Mouse (Mus musculus) heart, embryonic 15.5 days (tissue): ENCODE data around the gene Otulin. TPM values are rescaled to one million over a fixed set of nuclear protein-coding genes. Genes with fewer than 3 reads are reported as not detected.

Experiments
- ATAC-seq: fragments of 200-750 bp; cut with Nextera tagmentation; replicated peaks from 2 replicates; pipeline ENCODE4 v1.8.0; 2017; ENCODE audit warnings: low read depth, moderate TSS enrichment; ENCODE audit not compliant: insufficient number of reproducible peaks, insufficient read depth, low FRiP score
- H3K27ac ChIP-seq: fragments of 300-500 bp; sonication (generic); 2 replicates; pipeline ENCODE4 v1.5.1; 2015; ENCODE audit warnings: mild to moderate bottlenecking, inconsistent platforms
- H3K27me3 ChIP-seq: fragments of 300-500 bp; sonication (generic); 2 replicates; pipeline ENCODE4 v1.6.1; 2015; ENCODE audit warnings: inconsistent platforms
- H3K36me3 ChIP-seq: fragments of 300-500 bp; sonication (generic); 2 replicates; pipeline ENCODE4 v1.6.1; 2015; ENCODE audit warnings: mild to moderate bottlenecking, inconsistent platforms
- H3K4me1 ChIP-seq: fragments of 300-500 bp; sonication (generic); replicated peaks from 2 replicates; pipeline ENCODE4 v1.6.1; 2015; ENCODE audit warnings: inconsistent platforms
- H3K4me2 ChIP-seq: fragments of 300-500 bp; sonication (generic); 2 replicates; pipeline ENCODE4 v1.6.1; 2015; ENCODE audit warnings: inconsistent platforms, mild to moderate bottlenecking, moderate library complexity
- H3K4me3 ChIP-seq: fragments of 300-500 bp; sonication (generic); 2 replicates; pipeline ENCODE4 v1.5.1; 2015; ENCODE audit warnings: mild to moderate bottlenecking, inconsistent platforms
- H3K9ac ChIP-seq: fragments of 300-500 bp; sonication (generic); 2 replicates; pipeline ENCODE4 v1.6.1; 2015; ENCODE audit warnings: mild to moderate bottlenecking, inconsistent platforms
- H3K9me3 ChIP-seq: fragments of 300-500 bp; sonication (generic); replicated peaks from 2 replicates; pipeline ENCODE4 v1.6.1; 2016; ENCODE audit warnings: inconsistent platforms
- WGBS: fragments of 180-500 bp; shearing (Covaris S2); methylation state at CpG from one replicate; pipeline ENCODE4 v1.1.7; 2015; ENCODE audit warnings: mixed read lengths; 5-methylcytosine and 5-hydroxymethylcytosine counted together
- polyA plus RNA-seq: library from polyadenylated mRNA; unstranded; fragments of >200 nt; fragmentation: Nextera tagmentation; extraction: Ambion mirVana; gene quantifications from 2 replicates; pipeline ENCODE4 v1.2.1, GENCODE M21; 2015

The Otulin gene
- polyA plus RNA-seq, 1 experiment from 2014 or later, result 24.9 TPM

GRCm38 (mm10) chr15:27564106-27565100 lies 66.1 kb downstream of the Otulin start:
- Histone ChIP-seq H3K4me2 (no peak overlapping the region), H3K9me3 (no peaks in the 10 kb centered on the region), H3K36me3 (peaks cover 17% of the 10 kb centered on the region; the same call in 1 of the 2 replicates), H3K4me1 (no peaks in the 10 kb centered on the region), H3K27ac (no peak overlapping the region), H3K4me3 (no peak overlapping the region), H3K27me3 (no peaks in the 10 kb centered on the region), H3K9ac (no peak overlapping the region)
- ATAC-seq, result no peak
- WGBS, result 90% methylated on average over 14 of the region's 14 CpGs

DNA sequence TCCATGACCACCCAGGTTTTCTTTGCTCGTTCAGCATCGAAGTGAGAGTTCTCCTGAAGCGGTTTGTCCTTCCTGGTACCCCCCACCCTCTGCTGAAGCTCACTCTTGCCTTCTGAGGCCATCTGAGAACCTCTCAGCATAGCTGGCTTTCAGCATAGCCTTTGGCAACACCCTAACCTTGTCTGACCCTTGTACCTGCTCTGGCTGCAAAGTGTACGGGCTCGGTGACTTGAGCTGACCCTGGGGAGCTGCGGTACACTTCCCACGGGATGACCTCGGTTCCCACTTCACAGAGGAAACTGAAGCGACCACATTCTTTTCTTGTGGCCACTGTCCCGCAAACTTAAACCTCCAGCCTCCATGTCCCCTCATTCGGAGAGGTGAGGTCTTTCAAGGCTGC lies 70.2 kb downstream of the Otulin start:
- 79% methylated on average over 11 of the region's 11 CpGs for WGBS
- Histone ChIP-seq H3K4me2 (no peak overlapping the region), H3K36me3 (peaks cover 10% of the 10 kb centered on the region), H3K9me3 (no peaks in the 10 kb centered on the region), H3K27ac (no peak overlapping the region), H3K4me3 (no peak overlapping the region), H3K9ac (no peak overlapping the region), H3K27me3 (no peaks in the 10 kb centered on the region), H3K4me1 (no peaks in the 10 kb centered on the region)
- no peak for ATAC-seq

DNA sequence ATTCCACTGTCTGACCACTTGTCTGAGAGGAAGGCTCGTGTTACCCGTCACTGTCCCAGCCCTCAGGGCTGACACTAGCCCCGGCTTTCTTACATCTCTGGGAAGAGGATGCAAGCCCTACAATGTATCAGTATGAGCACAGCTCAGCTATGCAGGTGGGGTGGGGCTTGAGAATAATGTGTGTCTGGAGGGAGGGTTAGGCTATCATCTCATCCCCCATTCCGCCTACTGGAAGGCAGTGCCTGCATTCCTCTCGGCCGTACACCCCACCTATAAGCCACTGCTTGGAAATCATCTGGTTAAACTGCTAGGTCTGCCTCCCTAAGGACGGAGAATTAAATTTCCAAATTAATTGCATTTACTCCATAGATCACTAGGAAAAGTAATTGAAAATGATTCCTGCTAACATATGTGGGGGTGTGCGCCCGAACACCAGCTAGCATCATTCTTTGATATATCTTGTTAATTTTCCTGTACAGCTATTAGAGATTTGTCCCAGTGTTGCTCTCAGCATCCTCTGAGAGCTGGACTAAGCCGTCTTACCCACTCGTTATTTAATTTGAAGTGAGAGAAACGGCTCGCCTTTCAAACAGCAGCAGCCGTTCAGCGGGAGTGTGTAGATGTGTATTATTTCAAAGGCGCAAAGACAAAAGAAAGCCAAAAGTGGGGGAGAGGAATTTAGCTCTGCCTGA lies 71.9 kb downstream of the Otulin start:
- WGBS, result 65% methylated on average over 16 of the region's 16 CpGs
- Histone ChIP-seq H3K27me3 (no peaks in the 10 kb centered on the region), H3K4me2 (no peak overlapping the region), H3K4me3 (no peak overlapping the region), H3K9ac (no peak overlapping the region), H3K9me3 (no peaks in the 10 kb centered on the region), H3K27ac (no peak overlapping the region), H3K36me3 (peaks cover 5% of the 10 kb centered on the region), H3K4me1 (no peaks in the 10 kb centered on the region)
- ATAC-seq, result no peak

GRCm38 (mm10) chr15:27553554-27553953 lies 76.9 kb downstream of the Otulin start:
- Histone ChIP-seq H3K4me3 (no peak overlapping the region), H3K27me3 (no peaks in the 10 kb centered on the region), H3K4me2 (no peak overlapping the region), H3K9ac (no peak overlapping the region), H3K27ac (no peak overlapping the region), H3K9me3 (no peaks in the 10 kb centered on the region), H3K4me1 (peaks cover 32% of the 10 kb centered on the region), H3K36me3 (peaks cover 5% of the 10 kb centered on the region)
- ATAC-seq, result no peak
- 84% methylated on average over 5 of the region's 5 CpGs for WGBS

DNA sequence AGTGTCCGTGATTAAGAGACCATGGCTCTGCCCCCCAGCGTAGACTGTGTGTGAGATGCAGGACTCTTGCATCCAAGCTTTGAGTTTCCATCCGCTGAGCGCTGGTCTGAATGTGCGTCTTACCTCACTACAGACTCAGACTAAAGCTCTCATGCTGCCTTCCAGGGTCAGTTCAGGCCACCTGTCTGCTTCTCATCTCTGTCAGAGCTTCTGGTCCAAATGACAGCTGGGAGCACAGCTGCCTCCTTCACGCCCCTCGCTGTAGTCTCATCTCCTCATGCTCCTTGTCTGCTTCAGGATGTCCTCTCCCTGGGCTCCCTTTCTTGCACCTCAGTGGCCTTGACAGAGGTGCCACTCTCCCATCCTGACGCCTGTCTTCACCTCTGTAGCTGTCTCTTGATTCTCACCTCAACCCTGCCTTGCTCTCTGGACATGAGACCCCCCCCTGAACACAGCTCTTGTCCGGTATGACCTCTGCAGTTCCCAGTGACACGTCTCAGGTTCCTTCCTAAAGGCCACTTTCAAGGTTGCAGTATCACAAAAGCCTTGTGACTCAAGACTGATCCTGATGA lies 78.3 kb downstream of the Otulin start:
- ATAC-seq, result no peak
- Histone ChIP-seq H3K36me3 (peaks cover 2% of the 10 kb centered on the region; the same call in 1 of the 2 replicates), H3K9me3 (no peaks in the 10 kb centered on the region), H3K4me1 (peaks cover 41% of the 10 kb centered on the region), H3K27ac (no peak overlapping the region), H3K9ac (no peak overlapping the region), H3K4me3 (no peak overlapping the region), H3K4me2 (no peak overlapping the region), H3K27me3 (no peaks in the 10 kb centered on the region)
- WGBS, result 64% methylated on average over 10 of the region's 10 CpGs

DNA sequence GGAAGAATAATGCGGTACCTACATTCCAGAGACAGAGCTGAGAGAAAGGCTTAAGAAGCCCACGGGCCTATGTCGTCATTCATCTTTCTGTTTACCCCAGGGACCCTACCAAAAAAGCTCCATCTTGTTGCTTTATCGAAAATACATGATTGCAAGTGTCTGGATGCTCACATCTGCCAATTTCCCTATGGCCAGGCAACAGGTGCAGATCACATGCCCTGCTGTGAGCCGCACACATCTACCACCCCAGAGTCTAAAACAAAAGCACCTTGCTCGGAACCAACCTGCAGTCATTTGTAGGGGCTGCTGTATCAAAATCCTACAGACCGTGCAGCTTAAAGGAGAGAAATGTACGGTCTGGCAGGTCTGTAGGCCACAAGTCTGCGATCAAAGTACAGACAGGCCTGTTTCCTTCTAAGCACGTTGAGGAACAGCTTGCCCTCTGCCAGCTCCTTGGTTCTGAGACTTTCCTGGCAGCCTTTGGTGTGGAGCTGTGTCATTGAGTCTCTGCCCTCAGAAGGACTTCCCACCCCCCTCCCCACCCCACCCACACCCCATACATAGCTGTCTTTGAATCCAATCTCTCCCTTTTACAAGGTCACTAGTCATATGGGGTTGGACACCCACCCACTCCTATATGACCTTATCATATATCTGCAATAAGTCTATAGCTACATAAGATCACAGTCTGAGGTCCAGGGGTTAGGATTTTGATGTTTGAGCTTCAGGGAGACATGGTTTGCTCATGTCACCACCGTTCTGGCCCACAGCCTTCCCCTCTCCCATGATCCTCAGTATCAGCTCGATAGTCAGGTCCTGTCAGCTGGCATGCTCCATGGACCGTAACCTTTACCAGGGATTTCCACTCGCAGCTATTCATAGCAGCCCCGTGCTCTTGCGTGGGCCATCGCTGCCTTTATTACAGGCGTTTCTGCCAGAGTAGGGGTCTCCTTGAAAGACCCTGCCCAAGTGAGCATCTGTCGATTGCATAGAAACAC lies 79.1 kb downstream of the Otulin start:
- H3K9ac ChIP-seq, result no peak overlapping the region
- no peak for ATAC-seq
- no peak overlapping the region for H3K4me3 ChIP-seq
- H3K4me2 ChIP-seq, result no peak overlapping the region
- H3K27me3 ChIP-seq, result no peaks in the 10 kb centered on the region
- no peaks in the 10 kb centered on the region for H3K9me3 ChIP-seq
- H3K4me1 ChIP-seq, result peaks cover 41% of the 10 kb centered on the region
- 78% methylated on average over 19 of the region's 19 CpGs for WGBS
- H3K36me3 ChIP-seq, result no peaks in the 10 kb centered on the region
- H3K27ac ChIP-seq, result no peak overlapping the region

DNA sequence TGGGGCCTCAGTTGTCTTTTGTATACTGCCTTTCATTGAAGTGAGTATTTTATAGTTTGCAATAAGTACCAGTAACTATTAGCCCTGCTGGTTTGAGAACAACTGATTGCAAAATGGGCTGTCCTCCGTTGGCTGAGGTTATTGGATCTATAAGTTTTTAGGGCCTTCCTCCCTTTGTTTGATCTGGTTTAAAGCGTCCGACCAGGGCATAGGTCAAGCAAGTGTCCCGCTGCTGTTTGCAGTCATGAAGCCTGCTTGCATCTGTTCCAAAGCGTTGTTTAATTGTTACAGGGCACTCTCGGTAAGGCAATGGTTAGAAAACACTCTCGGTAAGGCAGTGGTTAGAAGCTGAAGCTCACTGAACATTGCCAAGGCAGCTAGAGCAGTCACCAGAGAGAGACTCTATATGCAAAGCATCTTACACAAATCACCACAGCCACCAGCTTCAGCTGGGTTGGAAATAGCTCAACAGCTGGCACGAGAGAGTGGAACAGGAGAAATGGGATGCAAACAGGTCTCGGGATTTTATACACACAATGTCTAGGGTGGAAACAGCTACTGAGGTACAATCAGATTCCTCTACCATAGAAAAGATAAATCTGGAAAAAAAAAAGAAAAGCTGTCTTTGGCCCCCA lies 80.0 kb downstream of the Otulin start:
- H3K4me3 ChIP-seq, result no peak overlapping the region
- no peak overlapping the region for H3K4me2 ChIP-seq
- no peak overlapping the region for H3K27ac ChIP-seq
- WGBS, result 82% methylated on average over 9 of the region's 9 CpGs
- H3K9ac ChIP-seq, result no peak overlapping the region
- peaks cover 41% of the 10 kb centered on the region for H3K4me1 ChIP-seq
- ATAC-seq, result no peak
- H3K27me3 ChIP-seq, result no peaks in the 10 kb centered on the region
- H3K9me3 ChIP-seq, result no peaks in the 10 kb centered on the region
- no peaks in the 10 kb centered on the region for H3K36me3 ChIP-seq

DNA sequence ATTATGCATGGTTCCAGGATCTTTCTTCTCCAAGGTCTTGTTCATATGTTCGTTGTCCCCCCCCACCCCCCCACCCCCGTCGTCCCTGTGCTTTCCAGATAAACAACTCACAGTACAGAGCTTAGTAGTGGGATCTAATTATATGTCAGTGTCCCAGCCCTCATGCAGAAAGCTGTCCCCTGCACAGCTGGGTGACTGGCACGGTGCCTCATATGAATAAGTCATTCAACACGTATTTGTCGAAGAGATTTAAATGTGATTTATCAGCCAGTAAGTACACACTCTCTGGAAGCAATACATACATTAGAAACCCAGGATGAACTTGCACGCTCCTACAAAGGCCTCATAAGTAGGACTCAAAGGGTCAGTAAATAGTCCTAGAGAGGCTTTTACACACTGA lies 80.6 kb downstream of the Otulin start:
- Histone ChIP-seq H3K4me3 (no peak overlapping the region), H3K4me1 (peaks cover 44% of the 10 kb centered on the region), H3K27me3 (no peaks in the 10 kb centered on the region), H3K27ac (no peak overlapping the region), H3K4me2 (no peak overlapping the region), H3K9me3 (no peaks in the 10 kb centered on the region), H3K36me3 (no peaks in the 10 kb centered on the region), H3K9ac (no peak overlapping the region)
- no peak for ATAC-seq
- 49% methylated on average over 7 of the region's 7 CpGs for WGBS

- Histone ChIP-seq H3K9ac (no peak overlapping the region), H3K4me3 (no peak overlapping the region), H3K4me2 (no peak overlapping the region), H3K27ac (no peak overlapping the region), H3K9me3 (no peaks in the 10 kb centered on the region), H3K27me3 (no peaks in the 10 kb centered on the region), H3K4me1 (peaks cover 44% of the 10 kb centered on the region), H3K36me3 (no peaks in the 10 kb centered on the region)
- 80% methylated on average over 10 of the region's 10 CpGs for WGBS
- ATAC-seq, result no peak
These were observed 81.4 kb downstream of the Otulin start for GRCm38 (mm10) chr15:27549071-27549470.

DNA sequence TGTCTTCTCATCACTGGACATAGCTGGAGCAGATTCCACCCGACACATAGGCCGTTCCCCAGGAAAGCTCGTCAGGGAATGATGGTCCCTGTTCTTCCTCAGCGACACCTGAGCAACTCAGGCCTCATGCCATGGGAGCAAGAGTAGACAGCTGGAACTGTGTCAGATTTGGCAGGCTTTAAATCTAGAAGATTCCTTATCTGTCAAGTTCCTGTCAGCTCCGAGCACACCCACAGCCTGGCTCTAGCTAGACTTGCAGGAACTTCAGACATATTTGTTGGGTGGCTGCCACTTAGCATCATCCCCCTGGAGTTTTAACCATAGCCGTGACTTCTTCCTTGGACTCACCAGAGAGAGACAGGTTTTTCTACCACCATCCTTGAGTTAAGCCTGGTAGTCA lies 82.4 kb downstream of the Otulin start:
- no peaks in the 10 kb centered on the region for H3K36me3 ChIP-seq
- H3K9ac ChIP-seq, result no peak overlapping the region
- WGBS, result 48% methylated on average over 6 of the region's 6 CpGs
- no peaks in the 10 kb centered on the region for H3K9me3 ChIP-seq
- no peak overlapping the region for H3K4me2 ChIP-seq
- 0 out of 2 replicates have a peak overlapping the region, but pooled peaks have one; percentile 14 for H3K27ac ChIP-seq
- no peak overlapping the region for H3K4me3 ChIP-seq
- H3K27me3 ChIP-seq, result no peaks in the 10 kb centered on the region
- no peak for ATAC-seq
- H3K4me1 ChIP-seq, result peaks cover 44% of the 10 kb centered on the region
